Mouse (Mus musculus) hindbrain, embryonic 14.5 days (tissue): Measurements from ENCODE around the gene Lrrc74b. TPM values are rescaled to one million over a fixed set of nuclear protein-coding genes. Genes with fewer than 3 reads are reported as not detected.
A peak's percentile ranks its signal among the peaks of the same experiment; 100 is the strongest.

ENCODE experiments used
- ATAC-seq: fragments of 200-750 bp; cut with Nextera tagmentation; 2 replicates; pipeline ENCODE4 v1.8.0; 2017; ENCODE audit warnings: moderate number of reproducible peaks, mild to moderate bottlenecking, moderate TSS enrichment, moderate library complexity; ENCODE audit not compliant: low FRiP score
- DNase-seq: peaks from one replicate; pipeline ENCODE4 v3.0.0-alpha.2; 2015; ENCODE audit warnings: low spot score
- H3K27ac ChIP-seq: fragments of 300-500 bp; sonication (generic); 2 replicates; pipeline ENCODE4 v1.5.1; 2014; ENCODE audit warnings: mild to moderate bottlenecking, moderate library complexity
- H3K27me3 ChIP-seq: fragments of 300-500 bp; sonication (generic); 2 replicates; pipeline ENCODE4 v1.6.1; 2014; ENCODE audit warnings: mild to moderate bottlenecking, low read length, mixed read lengths; ENCODE audit not compliant: control insufficient read depth, insufficient read depth
- H3K36me3 ChIP-seq: fragments of 300-500 bp; sonication (generic); replicated peaks from 2 replicates; pipeline ENCODE4 v1.6.1; 2014; ENCODE audit not compliant: control insufficient read depth, insufficient read depth
- H3K4me1 ChIP-seq: fragments of 300-500 bp; sonication (generic); replicated peaks from 2 replicates; pipeline ENCODE4 v1.6.1; 2014; ENCODE audit warnings: antibody characterized with exemption, low read length, mixed read lengths; ENCODE audit not compliant: control insufficient read depth, insufficient read depth
- H3K4me2 ChIP-seq: fragments of 300-500 bp; sonication (generic); replicated peaks from 2 replicates; pipeline ENCODE4 v1.6.1; 2014; ENCODE audit warnings: mild to moderate bottlenecking, moderate library complexity
- H3K4me3 ChIP-seq: fragments of 300-500 bp; sonication (generic); replicated peaks from 2 replicates; pipeline ENCODE4 v1.5.1; 2014; ENCODE audit warnings: mild to moderate bottlenecking, low read length
- H3K9ac ChIP-seq: fragments of 300-500 bp; sonication (generic); 2 replicates; pipeline ENCODE4 v1.6.1; 2014
- H3K9me3 ChIP-seq: fragments of 300-500 bp; sonication (generic); 2 replicates; pipeline ENCODE4 v1.6.1; 2016; ENCODE audit warnings: low read length; ENCODE audit not compliant: control insufficient read depth
- WGBS: fragments of 180-500 bp; shearing (Covaris S2); extraction: QIAGEN DNeasy Blood & Tissue Kit; methylation state at CpG from one replicate; pipeline ENCODE4 v1.1.7; 2014; 5-methylcytosine and 5-hydroxymethylcytosine counted together
- polyA plus RNA-seq: library from polyadenylated mRNA; unstranded; fragments of >200 nt; fragmentation: Nextera tagmentation; extraction: Ambion mirVana; gene quantifications from 2 replicates; pipeline ENCODE4 v1.2.1, GENCODE M21; 2014

Gene Lrrc74b
- polyA plus RNA-seq = 0.74 and 0.92 TPM in 2 replicates

GRCm38 (mm10) chr16:17561128-17561750, at the start of gene Lrrc74b:
TSS of gene Lrrc74b (minus strand) at chr16:17561247.
- no peaks in the 10 kb centered on the region for H3K36me3 ChIP-seq
- DNase-seq (peak; percentile 62), ATAC-seq (peak; percentile 74)
- H3K9me3 ChIP-seq = no peaks in the 10 kb centered on the region
- H3K4me1 ChIP-seq = peaks cover 10% of the 10 kb centered on the region; the same call in 1 of the 2 replicates
- 0 out of 2 replicates have a peak, but pooled peaks cover 9% of the 10 kb centered on the region for H3K27me3 ChIP-seq
- 0 out of 2 replicates have a peak within 1 kb of the TSS, but pooled peaks have one; percentile 31 for H3K9ac ChIP-seq
- H3K4me3 ChIP-seq = peak within 1 kb of the TSS; percentile 20
- WGBS = under 1% methylated on average over 22 of the region's 22 CpGs
- peak within 1 kb of the TSS; percentile 33 for H3K27ac ChIP-seq
- H3K4me2 ChIP-seq = peak within 1 kb of the TSS; percentile 47

- no peak for DNase-seq
- H3K27ac ChIP-seq = no peak overlapping the region
- no peaks in the 10 kb centered on the region for H3K9me3 ChIP-seq
- H3K9ac ChIP-seq = no peak overlapping the region
- no peaks in the 10 kb centered on the region for H3K36me3 ChIP-seq
- no peaks in the 10 kb centered on the region for H3K4me1 ChIP-seq
- 84% methylated on average over 5 of the region's 5 CpGs for WGBS
- no peaks in the 10 kb centered on the region for H3K27me3 ChIP-seq
- no peak for ATAC-seq
- H3K4me2 ChIP-seq = no peak overlapping the region
- H3K4me3 ChIP-seq = no peak overlapping the region
These were observed 44.6 kb upstream of the Lrrc74b start for GRCm38 (mm10) chr16:17605684-17606083.

GRCm38 (mm10) chr16:17604941-17605340, 43.9 kb upstream of the Lrrc74b start:
- ATAC-seq (no peak), DNase-seq (no peak)
- Histone ChIP-seq H3K27ac (no peak overlapping the region), H3K9ac (no peak overlapping the region), H3K4me1 (no peaks in the 10 kb centered on the region), H3K9me3 (no peaks in the 10 kb centered on the region), H3K4me2 (no peak overlapping the region), H3K36me3 (no peaks in the 10 kb centered on the region), H3K27me3 (no peaks in the 10 kb centered on the region), H3K4me3 (no peak overlapping the region)
- WGBS = 47% methylated on average over 4 of the region's 4 CpGs

GRCm38 (mm10) chr16:17600944-17601562, 40.0 kb upstream of the Lrrc74b start:
- no peaks in the 10 kb centered on the region for H3K27me3 ChIP-seq
- no peak for ATAC-seq
- no peak overlapping the region for H3K27ac ChIP-seq
- H3K4me1 ChIP-seq = no peaks in the 10 kb centered on the region
- H3K9ac ChIP-seq = no peak overlapping the region
- H3K4me2 ChIP-seq = no peak overlapping the region
- no peak for DNase-seq
- H3K9me3 ChIP-seq = no peaks in the 10 kb centered on the region
- no peaks in the 10 kb centered on the region for H3K36me3 ChIP-seq
- no peak overlapping the region for H3K4me3 ChIP-seq
- WGBS = 72% methylated on average over 3 of the region's 3 CpGs

GRCm38 (mm10) chr16:17590731-17591130, 29.7 kb upstream of the Lrrc74b start:
- ATAC-seq = no peak
- H3K9ac ChIP-seq = no peak overlapping the region
- no peak overlapping the region for H3K27ac ChIP-seq
- no peak overlapping the region for H3K4me2 ChIP-seq
- WGBS = 59% methylated on average over 2 of the region's 2 CpGs
- H3K36me3 ChIP-seq = no peaks in the 10 kb centered on the region
- no peaks in the 10 kb centered on the region for H3K4me1 ChIP-seq
- H3K27me3 ChIP-seq = no peaks in the 10 kb centered on the region
- no peaks in the 10 kb centered on the region for H3K9me3 ChIP-seq
- no peak overlapping the region for H3K4me3 ChIP-seq
- DNase-seq = no peak

GRCm38 (mm10) chr16:17584555-17584954, 23.5 kb upstream of the Lrrc74b start:
- Histone ChIP-seq H3K9ac (no peak overlapping the region), H3K9me3 (no peaks in the 10 kb centered on the region), H3K36me3 (no peaks in the 10 kb centered on the region), H3K4me2 (no peak overlapping the region), H3K4me1 (no peaks in the 10 kb centered on the region), H3K27me3 (no peaks in the 10 kb centered on the region), H3K27ac (no peak overlapping the region), H3K4me3 (no peak overlapping the region)
- ATAC-seq = no peak
- 90% methylated on average over 7 of the region's 7 CpGs for WGBS
- peak; percentile 6 for DNase-seq

GRCm38 (mm10) chr16:17583064-17583463, 22.0 kb upstream of the Lrrc74b start, which contains the start of gene Slc7a4:
TSS of gene Slc7a4 (minus strand) at chr16:17583214.
- no peak within 1 kb of the TSS for H3K4me2 ChIP-seq
- no peaks in the 10 kb centered on the region for H3K9me3 ChIP-seq
- peak; percentile 23 for DNase-seq
- H3K4me3 ChIP-seq = no peak within 1 kb of the TSS
- no peaks in the 10 kb centered on the region for H3K27me3 ChIP-seq
- H3K36me3 ChIP-seq = no peaks in the 10 kb centered on the region
- ATAC-seq = no peak
- H3K27ac ChIP-seq = no peak within 1 kb of the TSS
- H3K4me1 ChIP-seq = no peaks in the 10 kb centered on the region
- H3K9ac ChIP-seq = no peak within 1 kb of the TSS
- 14% methylated on average over 8 of the region's 8 CpGs for WGBS

- 15% methylated on average over 8 of the region's 8 CpGs for WGBS
- Histone ChIP-seq H3K4me3 (peak overlapping the region; percentile 54), H3K36me3 (0 out of 2 replicates have a peak, but pooled peaks cover 6% of the 10 kb centered on the region), H3K27me3 (peaks cover 17% of the 10 kb centered on the region), H3K4me1 (peaks cover 7% of the 10 kb centered on the region; the same call in 1 of the 2 replicates), H3K9me3 (no peaks in the 10 kb centered on the region), H3K4me2 (peak overlapping the region; percentile 79), H3K27ac (no peak overlapping the region), H3K9ac (peak overlapping the region; percentile 78)
- ATAC-seq (no peak; the same call in 1 of the 2 replicates), DNase-seq (no peak)
These were observed 15.8 kb upstream of the Lrrc74b start for GRCm38 (mm10) chr16:17576825-17577215.
